Mouse (Mus musculus) hindbrain, postnatal 0 days (tissue): Measurements from ENCODE around the gene Cd72. TPM values are rescaled to one million over a fixed set of nuclear protein-coding genes. Genes with fewer than 3 reads are reported as not detected.

ENCODE experiments used
- ATAC-seq: fragments of 200-750 bp; cut with Nextera tagmentation; 2 replicates; pipeline ENCODE4 v1.8.0; 2017; ENCODE audit warnings: mild to moderate bottlenecking, moderate TSS enrichment, moderate library complexity
- DNase-seq: peaks from one replicate; pipeline ENCODE4 v3.0.0-alpha.2; 2015; ENCODE audit warnings: low spot score
- H3K27ac ChIP-seq: fragments of 300-500 bp; sonication (generic); 2 replicates; pipeline ENCODE4 v1.5.1; 2014; ENCODE audit warnings: mild to moderate bottlenecking
- H3K27me3 ChIP-seq: fragments of 300-500 bp; sonication (generic); 2 replicates; pipeline ENCODE4 v1.6.1; 2014; ENCODE audit warnings: low read length, mixed read lengths; ENCODE audit not compliant: insufficient read depth
- H3K36me3 ChIP-seq: fragments of 300-500 bp; sonication (generic); 2 replicates; pipeline ENCODE4 v1.6.1; 2014; ENCODE audit warnings: low read length, mixed read lengths; ENCODE audit not compliant: insufficient read depth
- H3K4me1 ChIP-seq: fragments of 300-500 bp; sonication (generic); 2 replicates; pipeline ENCODE4 v1.6.1; 2014; ENCODE audit warnings: antibody characterized with exemption, low read length, mixed read lengths; ENCODE audit not compliant: insufficient read depth
- H3K4me2 ChIP-seq: fragments of 300-500 bp; sonication (generic); 2 replicates; pipeline ENCODE4 v1.6.1; 2014; ENCODE audit warnings: low read depth, mild to moderate bottlenecking, low read length, moderate library complexity, mixed read lengths
- H3K4me3 ChIP-seq: fragments of 300-500 bp; sonication (generic); 2 replicates; pipeline ENCODE4 v1.5.1; 2014; ENCODE audit warnings: low read length
- H3K9ac ChIP-seq: fragments of 300-500 bp; sonication (generic); replicated peaks from 2 replicates; pipeline ENCODE4 v1.6.1; 2014; ENCODE audit warnings: mild to moderate bottlenecking, low read length, moderate library complexity, mixed read lengths
- H3K9me3 ChIP-seq: fragments of 300-500 bp; sonication (generic); 2 replicates; pipeline ENCODE4 v1.6.1; 2016; ENCODE audit warnings: low read length, mixed read lengths
- CTCF ChIP-seq: IDR thresholded peaks from 2 replicates; pipeline ENCODE4 v1.5.1; 2016; ENCODE audit warnings: antibody characterized with exemption, control low read depth, low read depth
- WGBS: fragments of 180-500 bp; shearing (Covaris S2); extraction: QIAGEN DNeasy Blood & Tissue Kit; methylation state at CpG from one replicate; pipeline ENCODE4 v1.1.7; 2014; 5-methylcytosine and 5-hydroxymethylcytosine counted together
- polyA plus RNA-seq: library from polyadenylated mRNA; unstranded; fragments of >200 nt; fragmentation: Nextera tagmentation; extraction: Ambion mirVana; gene quantifications from 2 replicates; pipeline ENCODE4 v1.2.1, GENCODE M21; 2015
- total RNA-seq: library from RNA; depleted of rRNA; stranded (reverse); fragments of >200 nt; gene quantifications from 2 replicates; pipeline ENCODE4 v1.2.3, GENCODE M21; 2014

Cd72 gene
- total and polyA plus RNA-seq, 2 experiments from 2014 or later: 4.7 TPM; not detected in 1

DNA sequence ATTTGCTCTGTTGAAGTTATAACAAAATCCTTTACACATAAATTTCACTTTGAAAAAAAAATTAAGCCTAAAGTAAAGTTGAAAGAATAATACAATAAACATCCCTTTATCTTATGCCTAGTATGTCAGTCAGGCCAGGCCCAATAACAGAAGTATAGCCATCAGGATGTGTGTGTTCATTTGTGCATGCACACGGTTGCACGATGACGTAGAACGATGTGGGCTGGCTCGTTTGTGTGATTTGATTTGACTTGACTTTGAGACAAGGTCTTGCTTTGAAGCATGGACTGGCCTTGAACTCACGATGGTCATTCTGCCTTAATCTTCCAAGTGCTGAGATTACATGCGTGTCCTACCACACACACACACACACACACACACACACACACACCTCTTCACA is 12.4 kb upstream of the Cd72 start:
- DNase-seq (no peak), ATAC-seq (no peak)
- no peak overlapping the region for H3K27ac ChIP-seq
- H3K4me2 ChIP-seq: no peak overlapping the region
- H3K9me3 ChIP-seq: no peaks in the 10 kb centered on the region
- no peak for TF ChIP-seq CTCF
- H3K4me1 ChIP-seq: no peaks in the 10 kb centered on the region
- H3K4me3 ChIP-seq: no peak overlapping the region
- 87% methylated on average over 7 of the region's 7 CpGs for WGBS
- no peaks in the 10 kb centered on the region for H3K27me3 ChIP-seq
- no peak overlapping the region for H3K9ac ChIP-seq
- H3K36me3 ChIP-seq: no peaks in the 10 kb centered on the region

DNA sequence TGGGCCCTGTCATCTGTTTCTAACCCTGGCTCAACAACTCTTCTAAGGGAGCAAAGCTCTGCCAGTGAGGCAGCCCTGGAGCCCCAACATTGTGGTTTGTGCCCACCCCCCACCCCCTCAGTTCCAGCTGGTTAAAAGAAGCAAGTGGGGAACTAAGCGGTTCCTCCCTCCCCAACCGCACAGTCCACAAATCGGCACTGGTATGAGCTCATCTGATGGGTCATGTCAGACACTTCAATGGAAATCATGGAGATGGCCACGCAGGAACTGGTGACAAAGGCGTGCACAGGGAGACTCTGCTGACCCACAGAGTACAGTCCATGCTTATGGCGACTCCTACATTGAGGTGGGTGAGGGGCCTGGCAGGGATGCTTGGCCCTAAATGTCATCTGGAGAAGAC is 11.5 kb upstream of the Cd72 start:
- H3K4me3 ChIP-seq: no peak overlapping the region
- H3K27me3 ChIP-seq: no peaks in the 10 kb centered on the region
- H3K36me3 ChIP-seq: no peaks in the 10 kb centered on the region
- H3K27ac ChIP-seq: no peak overlapping the region
- WGBS: 88% methylated on average over 6 of the region's 6 CpGs
- TF ChIP-seq CTCF: no peak
- DNase-seq (no peak), ATAC-seq (no peak)
- H3K4me1 ChIP-seq: no peaks in the 10 kb centered on the region
- no peak overlapping the region for H3K9ac ChIP-seq
- no peaks in the 10 kb centered on the region for H3K9me3 ChIP-seq
- H3K4me2 ChIP-seq: no peak overlapping the region

DNA sequence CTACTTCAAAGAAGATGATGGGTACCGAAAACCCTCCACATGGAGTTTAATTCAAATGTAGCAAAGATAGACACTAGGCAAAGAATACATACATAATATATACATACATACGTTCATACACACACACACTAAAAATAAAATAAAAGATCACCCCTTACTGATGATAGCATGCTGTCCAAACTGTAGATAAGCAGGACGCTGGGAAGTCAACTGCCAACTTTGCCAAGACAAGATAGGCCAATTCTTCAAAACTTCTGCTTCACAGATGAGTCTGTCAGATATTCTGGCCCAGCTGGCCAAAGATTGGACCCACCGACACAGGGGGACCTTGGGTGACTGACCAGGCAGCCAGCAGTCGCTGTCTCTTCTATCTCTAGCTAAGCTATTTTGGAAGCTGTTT is 8.7 kb upstream of the Cd72 start:
- Histone ChIP-seq H3K27ac (no peak overlapping the region), H3K36me3 (no peaks in the 10 kb centered on the region), H3K4me3 (no peak overlapping the region), H3K9me3 (no peaks in the 10 kb centered on the region), H3K4me2 (no peak overlapping the region), H3K27me3 (no peaks in the 10 kb centered on the region), H3K4me1 (no peaks in the 10 kb centered on the region), H3K9ac (no peak overlapping the region)
- no peak for ATAC-seq
- TF ChIP-seq CTCF: no peak
- DNase-seq: no peak
- WGBS: 93% methylated on average over 5 of the region's 5 CpGs

DNA sequence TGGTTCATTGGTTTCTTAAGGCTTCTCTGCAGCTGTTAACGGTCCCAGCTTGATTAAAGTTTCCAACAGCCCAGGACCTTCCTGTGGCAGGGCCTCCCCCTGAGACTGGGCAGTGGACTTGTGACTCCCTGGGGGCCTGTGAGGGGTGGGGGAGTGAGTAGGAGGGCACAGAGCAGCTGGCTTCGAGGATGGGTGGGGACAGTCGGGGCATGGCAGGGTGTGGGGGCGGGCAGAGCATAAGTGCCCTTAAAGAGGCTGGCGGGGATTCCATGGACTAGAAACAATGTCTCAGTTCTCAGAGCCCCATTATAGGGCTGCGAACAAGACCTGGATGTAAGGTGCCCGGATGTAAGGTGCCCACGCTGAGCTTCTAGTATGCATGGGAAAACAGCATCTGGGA is 2.7 kb upstream of the Cd72 start:
- H3K9ac ChIP-seq: no peak overlapping the region
- no peak overlapping the region for H3K27ac ChIP-seq
- H3K27me3 ChIP-seq: no peaks in the 10 kb centered on the region; the same call in 1 of the 2 replicates
- TF ChIP-seq CTCF: no peak
- no peaks in the 10 kb centered on the region for H3K36me3 ChIP-seq
- 17% methylated on average over 8 of the region's 8 CpGs for WGBS
- DNase-seq: no peak
- no peak for ATAC-seq
- H3K4me2 ChIP-seq: no peak overlapping the region
- H3K4me3 ChIP-seq: no peak overlapping the region
- H3K4me1 ChIP-seq: peaks cover 11% of the 10 kb centered on the region; the same call in 1 of the 2 replicates
- no peaks in the 10 kb centered on the region for H3K9me3 ChIP-seq

DNA sequence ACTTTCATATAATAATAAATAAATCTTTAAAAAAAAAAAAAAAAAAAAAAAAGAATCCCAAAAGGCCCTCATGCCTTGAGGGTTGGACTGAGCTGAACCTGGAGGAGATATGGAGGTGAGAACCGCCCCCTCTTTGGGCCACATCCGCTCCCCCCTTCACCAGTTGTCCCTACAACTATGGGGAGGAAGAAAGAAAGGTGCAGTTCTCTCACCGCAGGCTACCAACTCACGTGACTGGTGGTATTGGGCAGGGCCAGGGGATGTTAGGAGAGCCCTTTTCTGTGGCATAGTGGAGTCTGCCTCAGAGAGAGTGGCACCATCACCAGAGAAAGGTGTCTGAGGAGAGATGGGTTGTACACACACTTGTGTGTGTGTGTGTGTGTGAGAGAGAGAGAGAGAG is 2.0 kb upstream of the Cd72 start:
- Histone ChIP-seq H3K27me3 (no peaks in the 10 kb centered on the region; the same call in 1 of the 2 replicates), H3K9me3 (no peaks in the 10 kb centered on the region), H3K4me2 (no peak overlapping the region), H3K4me3 (no peak overlapping the region), H3K4me1 (peaks cover 11% of the 10 kb centered on the region; the same call in 1 of the 2 replicates), H3K36me3 (no peaks in the 10 kb centered on the region), H3K9ac (no peak overlapping the region), H3K27ac (no peak overlapping the region)
- no peak for ATAC-seq
- TF ChIP-seq CTCF: no peak
- 29% methylated on average over 4 of the region's 4 CpGs for WGBS
- DNase-seq: no peak

GRCm38 (mm10) chr4:43453413-43453812 is 1.0 kb downstream of the Cd72 start:
- TF ChIP-seq CTCF: no peak
- no peaks in the 10 kb centered on the region for H3K36me3 ChIP-seq
- H3K4me1 ChIP-seq: peaks cover 11% of the 10 kb centered on the region; the same call in 1 of the 2 replicates
- under 1% methylated on average over 16 of the region's 18 CpGs for WGBS
- peak overlapping the region; percentile 11 for H3K4me3 ChIP-seq
- no peaks in the 10 kb centered on the region for H3K9me3 ChIP-seq
- no peak overlapping the region for H3K9ac ChIP-seq
- no peaks in the 10 kb centered on the region; the same call in 1 of the 2 replicates for H3K27me3 ChIP-seq
- no peak for DNase-seq
- H3K27ac ChIP-seq: no peak overlapping the region
- no peak for ATAC-seq
- peak overlapping the region; percentile 41 for H3K4me2 ChIP-seq

DNA sequence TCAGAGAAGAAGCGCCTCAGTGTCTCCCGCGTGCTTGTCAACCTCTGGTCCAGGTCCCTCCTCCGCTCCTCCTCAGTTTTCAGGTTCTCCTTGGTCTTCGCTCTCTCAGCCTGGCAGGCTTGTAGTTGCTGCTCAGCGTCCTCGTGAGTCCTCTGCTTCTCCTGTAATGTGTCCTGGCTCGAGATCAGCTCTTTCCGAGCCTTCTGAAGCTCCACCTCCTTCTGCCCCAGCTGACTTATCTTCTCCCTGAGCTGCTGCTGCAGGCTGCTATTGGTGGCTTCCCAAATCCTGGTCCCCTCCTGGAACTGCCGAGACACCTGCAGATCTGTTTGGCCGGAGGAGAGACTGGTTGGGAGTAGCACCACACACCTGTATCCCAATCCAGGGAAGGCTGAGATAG is 2.1 kb downstream of the Cd72 start:
- H3K27ac ChIP-seq: no peak overlapping the region
- TF ChIP-seq CTCF: no peak
- H3K9ac ChIP-seq: no peak overlapping the region
- H3K4me2 ChIP-seq: no peak overlapping the region
- no peaks in the 10 kb centered on the region; the same call in 1 of the 2 replicates for H3K27me3 ChIP-seq
- DNase-seq (no peak), ATAC-seq (no peak)
- peaks cover 5% of the 10 kb centered on the region for H3K36me3 ChIP-seq
- peaks cover 11% of the 10 kb centered on the region; the same call in 1 of the 2 replicates for H3K4me1 ChIP-seq
- H3K9me3 ChIP-seq: no peaks in the 10 kb centered on the region
- WGBS: 60% methylated on average over 11 of the region's 11 CpGs
- H3K4me3 ChIP-seq: no peak overlapping the region
